Mouse (Mus musculus) spleen, postnatal 4 days (tissue): ENCODE results near the gene RPS10-NUDT3.

ENCODE experiments used
- DNase-seq, 2 experiments: peaks; one replicate each; pipeline ENCODE4 v3.0.0; 2022; ENCODE audit warnings: low spot score in 2 of 2

The RPS10-NUDT3 gene

GRCm38 (mm10) chr17:27634871-27635574 is at the start of gene RPS10-NUDT3:
TSS of gene RPS10-NUDT3 (minus strand) at chr17:27635222.
- DNase-seq = peak; percentile 88 to 95

GRCm38 (mm10) chr17:27678924-27679813 is 44.1 kb upstream of the RPS10-NUDT3 start:
- DNase-seq = no peak

DNA sequence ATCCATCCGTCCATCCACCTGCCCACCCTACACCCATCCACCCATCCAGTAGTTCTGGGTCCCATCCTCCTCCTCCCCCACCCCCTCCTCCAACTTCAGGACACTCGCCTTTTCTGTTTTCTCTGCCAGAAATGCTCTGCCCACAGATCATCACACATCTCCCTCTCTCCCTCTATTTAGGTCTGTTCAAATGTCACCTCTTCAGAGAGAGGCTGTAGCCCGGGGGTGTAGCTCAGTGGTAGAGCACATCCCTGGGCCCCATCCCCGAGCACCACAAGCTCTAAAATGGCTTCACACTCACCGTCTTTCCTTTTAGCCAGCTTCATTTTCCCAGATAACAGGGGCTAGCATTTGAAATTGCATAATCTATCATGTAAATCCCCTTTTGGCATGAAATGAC is 42.7 kb upstream of the RPS10-NUDT3 start:
- DNase-seq = no peak

- no peak for DNase-seq
Measured at GRCm38 (mm10) chr17:27676270-27676669, 41.2 kb upstream of the RPS10-NUDT3 start.

GRCm38 (mm10) chr17:27675453-27675852 is 40.4 kb upstream of the RPS10-NUDT3 start:
- no peak for DNase-seq

GRCm38 (mm10) chr17:27673945-27674344 is 38.9 kb upstream of the RPS10-NUDT3 start:
- no peak for DNase-seq

- DNase-seq = no peak
Measured at GRCm38 (mm10) chr17:27671720-27672119, 36.7 kb upstream of the RPS10-NUDT3 start.

- DNase-seq = no peak
Measured at GRCm38 (mm10) chr17:27658767-27659166, 23.7 kb upstream of the RPS10-NUDT3 start.

GRCm38 (mm10) chr17:27657123-27657522 is 22.1 kb upstream of the RPS10-NUDT3 start:
- no peak for DNase-seq

GRCm38 (mm10) chr17:27656414-27656813 is 21.4 kb upstream of the RPS10-NUDT3 start:
- DNase-seq = no peak

GRCm38 (mm10) chr17:27656011-27656399 is 21.0 kb upstream of the RPS10-NUDT3 start:
- no peak for DNase-seq

- DNase-seq = peak in 1 of 2 experiments; percentile 31
Measured at GRCm38 (mm10) chr17:27655089-27656010, 20.3 kb upstream of the RPS10-NUDT3 start, which contains the start of gene Pacsin1. TSS of gene Pacsin1 (plus strand) at chr17:27655509.

GRCm38 (mm10) chr17:27653253-27653959 is 18.4 kb upstream of the RPS10-NUDT3 start:
- DNase-seq = no peak

- no peak for DNase-seq
Measured at GRCm38 (mm10) chr17:27652046-27652790, 17.2 kb upstream of the RPS10-NUDT3 start.

GRCm38 (mm10) chr17:27650586-27650985 is 15.6 kb upstream of the RPS10-NUDT3 start:
- no peak for DNase-seq

GRCm38 (mm10) chr17:27650160-27650559 is 15.1 kb upstream of the RPS10-NUDT3 start:
- DNase-seq = peak; percentile 68 to 86

DNA sequence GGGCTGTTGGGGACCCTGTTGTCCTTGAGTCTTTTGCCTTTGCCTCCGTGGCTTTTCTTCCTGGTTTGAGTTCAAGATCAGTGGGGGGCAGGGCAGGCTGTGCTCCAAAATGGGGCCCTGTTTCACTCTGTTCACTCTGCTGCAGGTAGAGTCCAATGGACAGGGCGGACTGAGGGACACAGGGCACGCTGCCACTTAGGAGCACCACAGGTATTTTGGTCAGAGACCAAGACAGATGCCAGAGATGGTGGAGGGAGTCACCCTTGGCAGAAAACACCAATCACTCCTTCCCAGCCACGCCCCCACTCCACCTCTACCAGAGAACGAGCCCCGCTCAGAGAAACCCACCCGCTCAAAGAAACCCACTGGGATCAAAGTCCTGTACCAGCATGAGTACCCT is 10.8 kb upstream of the RPS10-NUDT3 start:
- no peak for DNase-seq

- DNase-seq = no peak
Measured at GRCm38 (mm10) chr17:27644572-27644971, 9.6 kb upstream of the RPS10-NUDT3 start.

- no peak for DNase-seq
Measured at GRCm38 (mm10) chr17:27643756-27644155, 8.7 kb upstream of the RPS10-NUDT3 start.

GRCm38 (mm10) chr17:27643101-27643500 is 8.1 kb upstream of the RPS10-NUDT3 start:
- no peak for DNase-seq
